Mouse (Mus musculus): ENCODE measurements around the gene Gm28576. TPM values are rescaled to one million over a fixed set of nuclear protein-coding genes. Genes with fewer than 3 reads are reported as not detected.
"Not testable (repeated sequence)": the region's sequence is repeated elsewhere in the genome, so short reads cannot be mapped to it uniquely, and the experiment has no call there.

Gm28576 gene
- not detected in 2 replicates for polyA plus RNA-seq (2015; fragmentation: Nextera tagmentation; extraction: Ambion mirVana)

DNA sequence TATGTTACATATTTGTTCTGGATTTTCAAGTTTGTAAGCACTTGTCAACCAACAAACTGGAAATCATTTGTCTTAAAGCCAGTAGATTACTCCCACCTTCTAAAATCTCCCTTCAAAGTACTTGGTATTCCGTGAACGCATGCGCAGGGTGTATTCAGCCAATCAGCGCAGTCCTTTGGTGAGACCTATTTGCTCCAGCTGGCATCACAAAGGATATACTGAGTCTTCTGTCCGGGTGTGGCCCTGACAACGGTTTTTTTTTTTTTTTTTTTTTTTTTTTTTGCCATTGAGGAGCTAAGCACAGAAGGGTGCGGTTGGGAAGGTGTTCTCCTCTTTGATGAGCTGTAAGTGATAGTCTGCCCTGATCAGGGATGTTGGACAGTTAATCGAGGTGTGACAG lies at the start of gene Gm28576:
Gene Gm28576 (plus strand): TSS at position 301 of the 400 bp plus-strand sequence.
- no CpG with 5 or more reads among the region's 8 CpGs for WGBS

More for the DNA sequence above, at the start of gene Gm28576:
- not testable (repeated sequence) for H3K9me3 ChIP-seq (ENCODE audit: control insufficient read depth, low read length); H3K9ac ChIP-seq (replicated peaks; ENCODE audit: low read depth, low read length); H3K27me3 ChIP-seq (replicated peaks; ENCODE audit: control insufficient read depth, insufficient read depth, low read length); H3K27ac ChIP-seq (ENCODE audit: low read length); H3K4me2 ChIP-seq (ENCODE audit: low read length); H3K4me1 ChIP-seq (replicated peaks; ENCODE audit: control insufficient read depth, insufficient read depth, low read length); H3K4me3 ChIP-seq (replicated peaks; ENCODE audit: low read length); H3K36me3 ChIP-seq (ENCODE audit: control insufficient read depth, insufficient read depth); ATAC-seq

Other genes starting within 250 kb of the Gm28576 start
- gene Gm20826, start 84.5 kb upstream of the Gm28576 start, polyA plus RNA-seq (2015; fragmentation: Nextera tagmentation; extraction: Ambion mirVana), result 0.05 TPM in 1 of 2 replicates, not detected in the other